Mouse (Mus musculus): ENCODE results near the gene March1.
"Not testable (repeated sequence)": the region's sequence is repeated elsewhere in the genome, so short reads cannot be mapped to it uniquely, and the experiment has no call there.

Gene March1

GRCm38 (mm10) chr8:66323045-66323807, 705.5 kb downstream of the March1 start:
- peak; percentile 12 for DNase-seq

- no peak for DNase-seq
These were observed 708.7 kb downstream of the March1 start for GRCm38 (mm10) chr8:66326396-66326795.

GRCm38 (mm10) chr8:66332206-66332605, 714.5 kb downstream of the March1 start:
- DNase-seq: no peak

GRCm38 (mm10) chr8:66334265-66334664, 716.6 kb downstream of the March1 start:
- DNase-seq: no peak

GRCm38 (mm10) chr8:66339551-66339950, 721.9 kb downstream of the March1 start:
- DNase-seq: no peak

GRCm38 (mm10) chr8:66342928-66343327, 725.2 kb downstream of the March1 start:
- no peak for DNase-seq

- no peak for DNase-seq
These were observed 745.4 kb downstream of the March1 start for GRCm38 (mm10) chr8:66362882-66363801.

- DNase-seq: no peak
These were observed 766.1 kb downstream of the March1 start for GRCm38 (mm10) chr8:66383694-66384373.

- DNase-seq: no peak
These were observed 768.3 kb downstream of the March1 start for GRCm38 (mm10) chr8:66386008-66386407.

- DNase-seq: no peak
These were observed 771.0 kb downstream of the March1 start for GRCm38 (mm10) chr8:66388693-66389092.

- DNase-seq: no peak
These were observed 773.9 kb downstream of the March1 start for GRCm38 (mm10) chr8:66391554-66391953.

- no peak for DNase-seq
These were observed 775.2 kb downstream of the March1 start for GRCm38 (mm10) chr8:66392900-66393299.

GRCm38 (mm10) chr8:66394148-66394547, 776.4 kb downstream of the March1 start:
- no peak for DNase-seq

GRCm38 (mm10) chr8:66397811-66398210, 780.1 kb downstream of the March1 start:
- no peak for DNase-seq

GRCm38 (mm10) chr8:66400050-66400449, 782.4 kb downstream of the March1 start:
- no peak for DNase-seq

- DNase-seq: no peak
These were observed 787.2 kb downstream of the March1 start for GRCm38 (mm10) chr8:66404711-66405414.

GRCm38 (mm10) chr8:66405796-66406195, 788.1 kb downstream of the March1 start:
- not testable (repeated sequence) for DNase-seq

- no peak for DNase-seq
These were observed 789.1 kb downstream of the March1 start for GRCm38 (mm10) chr8:66406596-66407361.

- DNase-seq: no peak
These were observed 792.4 kb downstream of the March1 start for GRCm38 (mm10) chr8:66410080-66410615.

- DNase-seq: no peak
These were observed 795.4 kb downstream of the March1 start for GRCm38 (mm10) chr8:66413101-66413500.

GRCm38 (mm10) chr8:66415234-66415633, 797.5 kb downstream of the March1 start:
- DNase-seq: no peak
